Mouse (Mus musculus) hindbrain, embryonic 16.5 days (tissue): Measurements from ENCODE around the gene Usp44. TPM values are rescaled to one million over a fixed set of nuclear protein-coding genes. Genes with fewer than 3 reads are reported as not detected.

Experiments used
- ATAC-seq: fragments of 200-750 bp; cut with Nextera tagmentation; 2 replicates; pipeline ENCODE4 v1.8.0; 2017; ENCODE audit warnings: moderate TSS enrichment, moderate library complexity
- H3K27ac ChIP-seq: fragments of 300-500 bp; sonication (generic); 2 replicates; pipeline ENCODE4 v1.5.1; 2014; ENCODE audit warnings: low read depth, mild to moderate bottlenecking, control low read depth, low read length, moderate library complexity
- H3K27me3 ChIP-seq: fragments of 300-500 bp; sonication (generic); replicated peaks from 2 replicates; pipeline ENCODE4 v1.6.1; 2014; ENCODE audit warnings: low read length; ENCODE audit not compliant: control insufficient read depth, insufficient read depth
- H3K36me3 ChIP-seq: fragments of 300-500 bp; sonication (generic); 2 replicates; pipeline ENCODE4 v1.6.1; 2014; ENCODE audit warnings: mild to moderate bottlenecking, low read length, moderate library complexity, mixed read lengths; ENCODE audit not compliant: control insufficient read depth, insufficient read depth
- H3K4me1 ChIP-seq: fragments of 300-500 bp; sonication (generic); 2 replicates; pipeline ENCODE4 v1.6.1; 2014; ENCODE audit warnings: low read depth, low read length; ENCODE audit not compliant: control insufficient read depth, insufficient read depth
- H3K4me2 ChIP-seq: fragments of 300-500 bp; sonication (generic); 2 replicates; pipeline ENCODE4 v1.6.1; 2014; ENCODE audit warnings: mild to moderate bottlenecking, low read length, control low read depth, moderate library complexity
- H3K4me3 ChIP-seq: fragments of 300-500 bp; sonication (generic); 2 replicates; pipeline ENCODE4 v1.5.1; 2014; ENCODE audit warnings: mild to moderate bottlenecking, low read length, control low read depth, moderate library complexity
- H3K9ac ChIP-seq: fragments of 300-500 bp; sonication (generic); 2 replicates; pipeline ENCODE4 v1.6.1; 2014; ENCODE audit warnings: low read depth, mild to moderate bottlenecking, control low read depth, low read length, moderate library complexity
- H3K9me3 ChIP-seq: fragments of 300-500 bp; sonication (generic); 2 replicates; pipeline ENCODE4 v1.6.1; 2014; ENCODE audit warnings: mild to moderate bottlenecking, low read length, moderate library complexity; ENCODE audit not compliant: control insufficient read depth
- WGBS: fragments of 180-500 bp; shearing (Covaris S2); extraction: QIAGEN DNeasy Blood & Tissue Kit; methylation state at CpG from one replicate; pipeline ENCODE4 v1.1.7; 2014; 5-methylcytosine and 5-hydroxymethylcytosine counted together
- polyA plus RNA-seq: library from polyadenylated mRNA; unstranded; fragments of >200 nt; fragmentation: Nextera tagmentation; extraction: Ambion mirVana; gene quantifications from 2 replicates; pipeline ENCODE4 v1.2.1, GENCODE M21; 2015

Gene Usp44
- polyA plus RNA-seq, 1 experiment from 2014 or later = 0.29 TPM

- no peak overlapping the region for H3K27ac ChIP-seq
- no peaks in the 10 kb centered on the region for H3K4me1 ChIP-seq
- H3K9ac ChIP-seq = no peak overlapping the region
- no peaks in the 10 kb centered on the region for H3K36me3 ChIP-seq
- ATAC-seq = no peak
- WGBS = 95% methylated on average over 4 of the region's 4 CpGs
- H3K4me2 ChIP-seq = no peak overlapping the region
- H3K4me3 ChIP-seq = no peak overlapping the region
- no peaks in the 10 kb centered on the region for H3K27me3 ChIP-seq
- H3K9me3 ChIP-seq = no peaks in the 10 kb centered on the region
Observed at GRCm38 (mm10) chr10:93878732-93879131, 47.4 kb downstream of the Usp44 start.

- ATAC-seq = no peak
- H3K9ac ChIP-seq = no peak overlapping the region
- H3K36me3 ChIP-seq = peaks cover 11% of the 10 kb centered on the region
Observed at GRCm38 (mm10) chr10:93881918-93882317, 50.6 kb downstream of the Usp44 start.

GRCm38 (mm10) chr10:93882738-93883364, 51.5 kb downstream of the Usp44 start:
- Histone ChIP-seq H3K9me3 (no peaks in the 10 kb centered on the region), H3K4me2 (no peak overlapping the region), H3K27me3 (no peaks in the 10 kb centered on the region), H3K36me3 (peaks cover 11% of the 10 kb centered on the region), H3K27ac (no peak overlapping the region), H3K4me3 (no peak overlapping the region), H3K4me1 (peaks cover 2% of the 10 kb centered on the region), H3K9ac (no peak overlapping the region)
- 86% methylated on average over 8 of the region's 8 CpGs for WGBS
- ATAC-seq = no peak

More at GRCm38 (mm10) chr10:93881918-93882317, 50.6 kb downstream of the Usp44 start:
- Histone ChIP-seq H3K4me3 (no peak overlapping the region), H3K4me2 (no peak overlapping the region), H3K4me1 (no peaks in the 10 kb centered on the region), H3K27ac (no peak overlapping the region), H3K27me3 (no peaks in the 10 kb centered on the region), H3K9me3 (no peaks in the 10 kb centered on the region)

- Histone ChIP-seq H3K36me3 (peaks cover 11% of the 10 kb centered on the region), H3K4me3 (no peak overlapping the region), H3K4me1 (peaks cover 8% of the 10 kb centered on the region), H3K4me2 (no peak overlapping the region), H3K9ac (no peak overlapping the region), H3K27ac (no peak overlapping the region), H3K9me3 (no peaks in the 10 kb centered on the region), H3K27me3 (no peaks in the 10 kb centered on the region)
- 89% methylated on average over 14 of the region's 14 CpGs for WGBS
- ATAC-seq = no peak
Observed at GRCm38 (mm10) chr10:93885839-93886477, 54.6 kb downstream of the Usp44 start.

- peaks cover 8% of the 10 kb centered on the region for H3K4me1 ChIP-seq
- no peak for ATAC-seq
- no peaks in the 10 kb centered on the region for H3K27me3 ChIP-seq
- H3K4me3 ChIP-seq = peak overlapping the region; percentile 92
- WGBS = 16% methylated on average over 10 of the region's 10 CpGs
- H3K27ac ChIP-seq = peak overlapping the region; percentile 88
- peak overlapping the region; percentile 80 for H3K4me2 ChIP-seq
- H3K9ac ChIP-seq = peak overlapping the region; percentile 92
- no peaks in the 10 kb centered on the region for H3K9me3 ChIP-seq
- H3K36me3 ChIP-seq = peaks cover 11% of the 10 kb centered on the region
Observed at GRCm38 (mm10) chr10:93888590-93888934, 57.2 kb downstream of the Usp44 start.

- WGBS = under 1% methylated on average over 38 of the region's 38 CpGs
- peak overlapping the region; percentile 92 for H3K4me3 ChIP-seq
- H3K4me2 ChIP-seq = peak overlapping the region; percentile 80
- H3K9ac ChIP-seq = peak overlapping the region; percentile 92
- H3K4me1 ChIP-seq = peaks cover 8% of the 10 kb centered on the region
- peaks cover 11% of the 10 kb centered on the region for H3K36me3 ChIP-seq
- ATAC-seq = peak; percentile 73
- no peaks in the 10 kb centered on the region for H3K9me3 ChIP-seq
- H3K27ac ChIP-seq = peak overlapping the region; percentile 88
- H3K27me3 ChIP-seq = no peaks in the 10 kb centered on the region
Observed at GRCm38 (mm10) chr10:93888935-93889578, 57.7 kb downstream of the Usp44 start.

GRCm38 (mm10) chr10:93889579-93889950, 58.2 kb downstream of the Usp44 start:
- WGBS = under 1% methylated on average over 25 of the region's 30 CpGs
- Histone ChIP-seq H3K36me3 (peaks cover 10% of the 10 kb centered on the region), H3K4me1 (peaks cover 8% of the 10 kb centered on the region), H3K27ac (peak overlapping the region; percentile 88), H3K4me3 (peak overlapping the region; percentile 92), H3K4me2 (peak overlapping the region; percentile 80), H3K9me3 (no peaks in the 10 kb centered on the region), H3K27me3 (no peaks in the 10 kb centered on the region), H3K9ac (peak overlapping the region; percentile 92)
- ATAC-seq = peak; percentile 99

GRCm38 (mm10) chr10:93889976-93890375, 58.6 kb downstream of the Usp44 start:
- Histone ChIP-seq H3K9ac (peak overlapping the region; percentile 92), H3K9me3 (no peaks in the 10 kb centered on the region), H3K36me3 (peaks cover 7% of the 10 kb centered on the region), H3K4me3 (peak overlapping the region; percentile 92), H3K4me1 (peaks cover 8% of the 10 kb centered on the region), H3K27ac (peak overlapping the region; percentile 88), H3K27me3 (no peaks in the 10 kb centered on the region), H3K4me2 (peak overlapping the region; percentile 80)
- WGBS = under 1% methylated on average over 22 of the region's 22 CpGs
- ATAC-seq = peak; percentile 5

- Histone ChIP-seq H3K27me3 (no peaks in the 10 kb centered on the region), H3K36me3 (peaks cover 3% of the 10 kb centered on the region; the same call in 1 of the 2 replicates), H3K9ac (no peak overlapping the region), H3K4me3 (peak overlapping the region; percentile 92), H3K4me2 (peak overlapping the region; percentile 80), H3K4me1 (peaks cover 8% of the 10 kb centered on the region), H3K27ac (no peak overlapping the region; the same call in 1 of the 2 replicates), H3K9me3 (no peaks in the 10 kb centered on the region)
- ATAC-seq = no peak
- WGBS = 73% methylated on average over 4 of the region's 4 CpGs
Observed at GRCm38 (mm10) chr10:93890565-93890964, 59.2 kb downstream of the Usp44 start.
